Mouse (Mus musculus): ENCODE measurements around the gene Fam83c.
"Not testable (repeated sequence)": the region's sequence is repeated elsewhere in the genome, so short reads cannot be mapped to it uniquely, and the experiment has no call there.

The Fam83c gene

DNA sequence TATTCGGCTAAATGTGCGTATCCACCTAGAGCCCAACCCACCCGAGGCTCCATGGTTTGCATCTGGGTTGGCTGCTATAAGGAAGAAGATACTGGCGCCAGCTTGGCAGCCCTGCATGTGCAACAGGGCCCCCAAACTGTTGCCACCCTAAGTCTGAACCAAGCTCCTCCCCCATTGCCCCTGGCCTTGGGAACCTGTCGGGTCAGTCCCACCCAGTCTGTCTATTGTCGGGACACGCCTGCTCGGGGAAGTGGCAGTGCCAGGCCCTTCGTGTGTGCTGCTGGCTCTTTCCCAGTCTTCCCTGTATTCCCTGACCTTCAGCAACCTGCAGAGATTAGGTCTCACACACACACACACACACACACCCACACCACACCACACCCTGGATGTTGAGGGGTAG, at the start of gene Fam83c:
Fam83c (minus strand) TSS at position 123 of the 400 bp plus-strand sequence.
- no peak for DNase-seq (ENCODE audit: low spot score)

- DNase-seq (ENCODE audit: low spot score): no peak
These were observed 47.4 kb upstream of the Fam83c start for GRCm38 (mm10) chr2:155882087-155882486.

- DNase-seq (ENCODE audit: low spot score): no peak
These were observed 44.6 kb upstream of the Fam83c start for GRCm38 (mm10) chr2:155878964-155879876.

DNA sequence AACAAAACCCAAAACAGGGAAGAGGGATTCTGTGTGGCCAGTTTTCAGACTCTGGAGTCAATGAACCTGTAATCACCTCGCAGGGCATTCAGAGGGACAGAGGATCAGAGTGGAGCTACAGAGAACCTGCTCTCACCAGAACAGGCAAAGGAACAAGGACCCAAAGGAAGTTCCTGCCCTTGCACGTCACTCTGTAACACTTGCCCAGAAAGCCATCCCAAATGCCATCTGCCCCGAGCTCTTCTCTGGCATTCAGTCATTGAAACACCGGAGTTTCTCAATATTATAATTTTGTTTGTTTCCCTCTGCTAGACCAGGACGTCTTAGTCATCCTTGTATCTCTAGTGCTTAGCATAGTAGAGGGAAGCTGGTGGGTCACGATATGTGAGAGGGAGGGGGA, 39.0 kb upstream of the Fam83c start:
- no peak for DNase-seq (ENCODE audit: low spot score)

DNA sequence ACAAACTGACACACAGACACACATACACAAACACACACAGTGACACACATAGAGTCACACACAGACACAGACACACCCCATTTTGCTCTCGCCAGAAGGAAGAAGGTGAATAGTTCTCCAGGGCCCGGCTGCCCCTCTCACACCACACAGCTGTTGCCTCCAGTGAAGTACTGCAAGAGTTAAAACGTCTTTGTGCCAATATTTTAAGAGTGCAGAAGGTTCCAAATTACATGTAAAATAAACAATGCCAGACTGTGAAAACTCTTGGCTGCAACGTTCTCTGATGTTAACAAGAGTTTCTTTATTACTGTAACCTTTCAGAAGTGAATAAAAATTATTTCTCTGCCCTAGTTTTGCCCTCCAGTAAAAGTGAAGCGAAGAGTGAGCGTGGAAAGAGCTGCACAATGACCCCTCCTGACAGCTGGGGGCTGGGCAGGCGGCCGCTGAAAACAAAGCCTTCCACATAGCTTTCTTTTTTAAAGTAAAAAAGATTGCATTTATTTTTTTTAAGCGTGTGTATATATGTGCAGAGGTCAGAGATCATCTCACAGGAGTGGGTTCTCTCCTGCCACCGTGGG, 38.4 kb upstream of the Fam83c start:
- DNase-seq (ENCODE audit: low spot score): no peak

- DNase-seq (ENCODE audit: low spot score): no peak
These were observed 37.8 kb upstream of the Fam83c start for GRCm38 (mm10) chr2:155872486-155872885.

- DNase-seq (ENCODE audit: low spot score): no peak
These were observed 35.1 kb upstream of the Fam83c start for GRCm38 (mm10) chr2:155869772-155870171.

DNA sequence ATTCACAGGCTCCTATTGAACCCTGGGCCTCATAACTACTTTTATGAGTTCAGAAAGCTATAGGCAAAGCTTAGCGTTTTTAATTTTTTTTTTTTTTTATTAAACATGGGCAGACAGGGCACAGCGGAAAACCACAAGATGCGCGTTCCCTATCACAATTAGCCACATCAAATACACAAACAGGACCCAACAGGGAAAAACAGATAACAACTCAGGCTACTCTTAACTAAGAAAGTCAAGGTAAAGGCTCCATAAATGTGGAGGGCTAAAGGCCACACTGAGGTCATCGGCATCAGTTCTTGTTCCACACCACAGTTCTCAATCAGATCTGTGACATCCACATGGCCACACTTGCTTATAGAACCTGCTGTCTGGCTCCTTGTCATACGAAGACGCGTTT, 33.7 kb upstream of the Fam83c start:
- no peak for DNase-seq (ENCODE audit: low spot score)

DNA sequence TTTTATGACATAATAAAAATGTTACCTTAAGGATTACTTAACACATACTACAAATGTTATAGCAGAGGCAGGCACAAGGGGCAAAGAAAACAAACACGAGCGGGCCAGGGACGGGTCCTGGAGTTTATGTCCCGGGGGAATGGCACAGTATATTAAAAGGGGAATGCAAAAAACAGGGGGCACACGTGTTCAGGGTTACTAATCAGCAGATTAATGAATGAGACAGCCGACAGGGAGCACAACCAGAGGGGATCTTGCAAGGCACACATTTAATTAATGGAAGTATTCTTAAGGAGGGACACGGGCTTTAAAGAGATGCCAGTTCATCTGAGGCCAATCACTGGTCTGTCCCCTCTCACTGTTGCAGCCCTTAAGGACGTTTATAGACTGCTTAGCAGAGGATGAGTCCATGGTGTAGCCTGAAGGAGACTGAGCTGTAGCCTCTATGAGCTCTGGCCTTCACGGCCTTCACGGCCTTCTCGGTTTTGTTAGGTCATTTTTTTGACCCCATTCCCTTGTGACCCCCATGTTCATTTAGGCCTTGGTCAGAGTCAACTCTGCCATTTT, 28.7 kb upstream of the Fam83c start:
- no peak for DNase-seq (ENCODE audit: low spot score)

GRCm38 (mm10) chr2:155862573-155863300, 28.1 kb upstream of the Fam83c start:
- DNase-seq (ENCODE audit: low spot score): no peak

DNA sequence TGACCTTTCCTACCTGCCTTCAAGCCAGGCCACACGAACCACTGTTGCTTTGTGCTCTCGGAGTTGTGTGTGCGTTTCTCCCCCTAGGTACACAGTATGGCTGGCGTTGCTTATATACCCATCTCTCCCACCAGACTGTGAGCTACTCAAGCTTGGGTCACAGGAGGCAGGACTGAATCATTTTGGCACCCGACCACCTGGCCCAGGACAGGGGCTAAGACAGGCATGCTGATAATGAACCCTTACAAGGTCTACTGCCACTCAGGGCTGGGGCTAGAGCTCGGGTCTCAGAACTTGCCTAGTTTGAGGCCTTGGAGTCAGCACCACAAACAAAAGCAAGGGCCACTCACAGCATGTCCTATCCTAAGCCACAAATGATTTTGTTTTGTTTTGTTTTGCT, 26.9 kb upstream of the Fam83c start:
- DNase-seq (ENCODE audit: low spot score): no peak

DNA sequence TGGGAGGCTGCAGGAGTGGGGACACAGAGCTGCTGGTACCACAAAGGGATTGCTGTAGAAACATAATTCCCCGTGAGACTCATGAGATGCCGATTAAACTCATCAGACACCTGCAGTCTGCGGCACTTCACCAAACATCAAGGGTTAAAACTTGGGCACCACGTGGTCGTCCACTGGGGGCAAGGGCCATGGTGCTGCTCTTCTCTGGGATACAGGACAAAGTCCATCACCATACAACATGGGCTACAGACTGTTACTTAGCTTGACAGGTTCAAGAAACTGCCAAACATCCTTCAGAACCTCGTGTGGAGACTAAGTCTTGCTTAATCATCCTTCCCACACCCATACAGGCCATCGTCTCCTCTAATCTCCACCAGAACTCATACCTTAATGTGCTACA, 25.4 kb upstream of the Fam83c start:
- no peak for DNase-seq (ENCODE audit: low spot score)

DNA sequence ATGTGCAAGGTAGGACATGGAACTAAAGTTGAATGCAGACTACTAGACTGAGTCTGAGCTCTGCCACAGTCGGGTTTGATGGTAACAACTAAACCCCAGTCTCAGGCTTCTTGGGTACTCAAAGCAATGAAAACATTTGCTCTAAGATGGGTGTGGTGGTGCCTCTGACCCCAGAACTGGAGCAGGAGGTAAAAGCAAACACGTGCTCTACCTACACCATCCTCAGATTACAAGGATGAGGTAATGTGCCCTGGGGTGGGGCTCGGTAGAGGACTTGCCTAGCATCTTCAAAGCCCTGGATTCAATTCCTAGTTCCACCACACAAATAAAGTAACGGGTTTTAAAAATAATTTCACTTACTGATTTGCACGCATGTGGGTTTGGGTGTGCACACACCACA, 17.9 kb upstream of the Fam83c start:
- DNase-seq (ENCODE audit: low spot score): no peak

GRCm38 (mm10) chr2:155850120-155850519, 15.5 kb upstream of the Fam83c start:
- DNase-seq (ENCODE audit: low spot score): no peak

DNA sequence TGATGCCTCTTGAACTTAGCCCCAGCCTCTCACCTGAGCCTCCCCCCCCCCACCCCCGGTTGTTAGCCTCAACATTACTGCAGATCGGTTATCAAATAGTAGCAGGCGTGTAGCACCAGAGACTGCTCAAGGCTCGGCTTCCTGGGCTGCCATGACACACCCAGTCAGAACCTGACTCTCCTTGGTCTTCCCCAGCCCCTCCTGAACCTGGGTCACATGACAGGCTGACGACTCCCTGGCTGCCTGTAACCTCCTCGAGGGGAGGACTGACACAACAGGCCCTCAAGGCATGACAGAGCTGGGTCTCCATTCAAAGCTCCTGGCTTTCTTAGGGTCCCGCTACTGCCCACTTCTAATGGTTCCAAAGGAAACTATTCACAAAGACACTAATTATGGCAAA, 14.8 kb upstream of the Fam83c start:
- DNase-seq (ENCODE audit: low spot score): no peak

DNA sequence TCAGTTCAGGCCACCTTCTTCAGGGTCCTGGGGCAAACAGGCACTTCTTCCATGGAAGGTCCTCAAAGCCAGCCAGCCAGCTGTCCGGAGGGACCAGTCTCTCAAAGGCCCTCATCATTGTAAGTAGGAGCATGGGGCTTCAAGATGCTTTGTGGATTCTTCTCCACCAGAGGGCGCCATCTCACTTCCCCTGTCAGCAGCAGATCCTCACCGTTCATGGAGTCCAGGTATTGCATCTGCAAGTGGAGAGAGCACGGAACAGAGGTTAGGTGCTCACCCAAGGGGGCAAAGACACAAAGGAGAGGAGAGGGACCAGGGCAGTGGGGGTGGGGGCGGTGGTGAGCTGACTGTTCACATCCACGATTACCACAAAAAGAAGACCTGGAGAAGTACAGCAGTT, 13.6 kb upstream of the Fam83c start:
- DNase-seq (ENCODE audit: low spot score): peak; percentile 83

DNA sequence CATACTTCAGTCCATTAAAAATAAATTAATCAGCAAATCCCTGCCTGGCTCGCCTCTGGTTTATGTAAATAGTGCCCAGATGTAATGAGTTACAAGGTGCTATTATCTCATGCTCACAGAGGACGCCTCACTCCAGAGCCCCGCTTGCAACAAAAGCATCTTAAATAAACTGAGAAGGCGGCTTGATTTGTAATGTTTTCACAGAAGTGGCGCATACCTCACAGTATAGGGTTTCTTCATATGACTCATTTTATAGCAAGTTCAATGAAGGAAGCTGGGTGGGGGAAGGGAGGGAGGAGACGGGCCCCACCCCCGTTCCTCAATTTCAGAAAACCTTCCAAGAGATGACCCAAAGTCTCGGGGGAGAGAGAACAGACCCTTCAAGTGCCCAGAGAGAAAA, 12.3 kb upstream of the Fam83c start:
- no peak for DNase-seq (ENCODE audit: low spot score)

GRCm38 (mm10) chr2:155838961-155839360, 4.3 kb upstream of the Fam83c start:
- no peak for DNase-seq (ENCODE audit: low spot score)

GRCm38 (mm10) chr2:155837961-155838360, 3.3 kb upstream of the Fam83c start:
- DNase-seq (ENCODE audit: low spot score): no peak

- DNase-seq (ENCODE audit: low spot score): not testable (repeated sequence)
These were observed 2.6 kb downstream of the Fam83c start for GRCm38 (mm10) chr2:155832087-155832486.

DNA sequence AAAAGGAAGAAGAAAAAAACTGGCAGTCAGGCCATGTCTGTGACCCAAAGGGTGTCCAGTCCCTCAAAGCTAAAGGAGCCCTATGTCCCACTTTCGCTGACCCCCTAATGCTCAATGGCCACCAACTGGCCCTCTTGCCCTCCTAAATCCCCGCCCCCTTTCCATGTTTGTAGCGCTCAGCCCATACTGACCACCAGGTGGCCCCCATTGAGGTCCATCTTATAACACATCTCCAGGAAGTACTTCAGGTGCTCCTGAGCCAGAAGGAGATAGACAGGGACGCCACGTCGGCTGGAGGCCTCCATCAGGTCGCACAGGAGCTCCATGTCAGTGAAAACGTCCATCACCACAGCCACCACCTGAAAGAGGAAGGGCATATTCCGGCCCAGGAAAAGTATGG, 3.4 kb downstream of the Fam83c start:
- DNase-seq (ENCODE audit: low spot score): no peak

DNA sequence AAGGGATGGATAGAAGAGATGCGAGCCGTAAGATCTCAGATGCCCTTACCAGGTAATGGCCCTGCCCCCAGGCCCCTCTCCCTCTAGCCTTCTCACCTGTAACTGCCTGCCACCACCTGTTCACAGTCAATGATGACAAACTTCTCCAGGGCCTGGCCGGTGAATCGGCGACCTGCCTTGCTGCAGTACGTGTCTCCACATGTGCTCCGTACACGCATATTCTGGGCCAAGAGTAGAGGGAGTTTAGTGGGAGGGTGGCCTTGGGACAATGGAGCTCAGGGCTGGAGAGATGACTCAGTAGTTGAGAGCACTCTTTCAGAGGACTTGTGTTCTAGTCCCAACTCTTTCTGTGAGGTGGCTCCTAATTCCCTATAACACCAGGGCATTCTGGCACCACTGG, 3.8 kb downstream of the Fam83c start:
- DNase-seq (ENCODE audit: low spot score): no peak

Measured in urinary bladder, postnatal 25 days (tissue).